Mouse (Mus musculus) ES-E14 (cell line): ENCODE measurements around the gene Pcyt1a. TPM values are rescaled to one million over a fixed set of nuclear protein-coding genes. Genes with fewer than 3 reads are reported as not detected.

Experiments used
- DNase-seq: peaks from one replicate; pipeline ENCODE4 v3.0.0-alpha.2; 2013; ENCODE audit warnings: low read depth, low spot score
- H3K27ac ChIP-seq: 2 replicates; pipeline ENCODE4 v1.5.1; 2012; ENCODE audit warnings: low read depth, mild to moderate bottlenecking, low read length, moderate library complexity, mixed read lengths; ENCODE audit not compliant: poor library complexity, insufficient read depth, severe bottlenecking
- H3K36me3 ChIP-seq: 2 replicates; pipeline ENCODE4 v1.6.1; 2012; ENCODE audit warnings: mild to moderate bottlenecking, low read length, moderate library complexity, mixed read lengths; ENCODE audit not compliant: control insufficient read depth, poor library complexity, insufficient read depth, severe bottlenecking
- H3K4me1 ChIP-seq, 2 experiments: fragments of 150-350 bp in 1 of 2; sonication (generic) in 1 of 2; 2 replicates each; pipeline ENCODE4 v1.6.1; 2012; ENCODE audit warnings: low read length in 2 of 2, mild to moderate bottlenecking in 1 of 2, mixed read lengths in 1 of 2; ENCODE audit not compliant: control insufficient read depth in 2 of 2, insufficient read depth in 2 of 2, poor library complexity in 1 of 2
- H3K4me3 ChIP-seq, 2 experiments: fragments of 150-350 bp in 1 of 2; sonication (generic) in 1 of 2; 2 replicates each; pipeline ENCODE4 v1.5.1; 2012; ENCODE audit warnings: low read length in 2 of 2, low read depth in 1 of 2, mild to moderate bottlenecking in 1 of 2, mixed read lengths in 1 of 2; ENCODE audit not compliant: insufficient read depth in 1 of 2, poor library complexity in 1 of 2, severe bottlenecking in 1 of 2
- H3K9ac ChIP-seq: 2 replicates; pipeline ENCODE4 v1.6.1; 2012; ENCODE audit warnings: low read depth, mild to moderate bottlenecking, low read length, mixed read lengths; ENCODE audit not compliant: poor library complexity, insufficient read depth, severe bottlenecking
- H3K9me3 ChIP-seq: fragments of 150-350 bp; sonication (generic); 2 replicates; pipeline ENCODE4 v1.6.1; 2012; ENCODE audit warnings: low read depth, mild to moderate bottlenecking, low read length; ENCODE audit not compliant: control insufficient read depth, insufficient read depth
- CHD2 ChIP-seq: IDR thresholded peaks from 2 replicates; pipeline ENCODE4 v1.6.1; 2014; ENCODE audit warnings: mild to moderate bottlenecking, low read depth, low read length, inconsistent platforms
- HCFC1 ChIP-seq: IDR thresholded peaks from 2 replicates; pipeline ENCODE4 v1.6.1; 2012; ENCODE audit warnings: low read length, inconsistent platforms, borderline replicate concordance; ENCODE audit not compliant: insufficient read depth
- MAFK ChIP-seq: IDR thresholded peaks from 2 replicates; pipeline ENCODE4 v1.6.1; 2014; ENCODE audit warnings: mild to moderate bottlenecking, low read depth, low read length, inconsistent platforms; ENCODE audit not compliant: insufficient read depth
- ZC3H11A ChIP-seq: IDR thresholded peaks from 2 replicates; pipeline ENCODE4 v1.6.1; 2012; ENCODE audit warnings: low read depth, mild to moderate bottlenecking, inconsistent platforms, low read length, borderline replicate concordance
- ZNF384 ChIP-seq: IDR thresholded peaks from 2 replicates; pipeline ENCODE4 v1.6.1; 2012; ENCODE audit warnings: low read depth, low read length, inconsistent platforms
- in situ Hi-C, 2 experiments: fragments of 600-800 bp; cut with MboI; formaldehyde crosslinking; loops; one replicate each; pipeline ENCODE4 v1.15.1; 2025; ENCODE audit warnings: low sequenced_read_pairs in 2 of 2, inconsistent platforms in 1 of 2; ENCODE audit not compliant: unreplicated experiment in 2 of 2
- total RNA-seq: library from RNA; depleted of rRNA; stranded (reverse); fragments of 300-350 nt; gene quantifications from 2 replicates; pipeline ENCODE4 v1.2.3, GENCODE M21; 2012; rRNA removed

Gene Pcyt1a
- 17.8 and 18.2 TPM in 2 replicates for total RNA-seq

GRCm38 (mm10) chr16:32430474-32431046 lies at the start of gene Pcyt1a:
Gene Pcyt1a (plus strand): TSS chr16:32430921.
- H3K36me3 ChIP-seq, result no peaks in the 10 kb centered on the region
- H3K9ac ChIP-seq, result peak within 1 kb of the TSS; percentile 85
- in situ Hi-C loops, result no loop called here
- H3K4me1 ChIP-seq, result no peaks in the 10 kb centered on the region
- peak; percentile 90 for DNase-seq
- peak within 1 kb of the TSS; percentile 83 to 87 for H3K4me3 ChIP-seq
- TF ChIP-seq MAFK, result 0 out of 2 replicates have a peak, but pooled peaks have one; percentile 55
- TF ChIP-seq HCFC1, result peak; percentile 77; the same call in 1 of the 2 replicates
- no peak for TF ChIP-seq CHD2
- no peak within 1 kb of the TSS for H3K27ac ChIP-seq
- H3K9me3 ChIP-seq, result no peaks in the 10 kb centered on the region

- Histone ChIP-seq H3K4me3 (no peak overlapping the region), H3K9ac (no peak overlapping the region), H3K9me3 (no peaks in the 10 kb centered on the region), H3K36me3 (peaks cover 16% of the 10 kb centered on the region), H3K27ac (no peak overlapping the region), H3K4me1 (no peaks in the 10 kb centered on the region)
- DNase-seq, result no peak
- in situ Hi-C loops, result no loop called here
- no peak for TF ChIP-seq ZC3H11A
- no peak for TF ChIP-seq ZNF384
- no peak for TF ChIP-seq HCFC1
Measured at GRCm38 (mm10) chr16:32382901-32383300, 47.8 kb upstream of the Pcyt1a start.

- Histone ChIP-seq H3K27ac (no peak overlapping the region), H3K36me3 (peaks cover 6% of the 10 kb centered on the region), H3K9ac (no peak overlapping the region), H3K9me3 (no peaks in the 10 kb centered on the region), H3K4me1 (no peaks in the 10 kb centered on the region), H3K4me3 (no peak overlapping the region)
- DNase-seq, result no peak
- in situ Hi-C loops, result no loop called here
- TF ChIP-seq HCFC1, result no peak
Measured at GRCm38 (mm10) chr16:32384885-32385284, 45.8 kb upstream of the Pcyt1a start.

- H3K27ac ChIP-seq, result no peak overlapping the region
- DNase-seq, result no peak
- no peak overlapping the region for H3K4me3 ChIP-seq
- peaks cover 4% of the 10 kb centered on the region for H3K36me3 ChIP-seq
- in situ Hi-C loops, result no loop called here
- TF ChIP-seq ZNF384 (no peak), MAFK (no peak), CHD2 (no peak), HCFC1 (no peak), ZC3H11A (no peak)
- no peaks in the 10 kb centered on the region for H3K9me3 ChIP-seq
- no peak overlapping the region for H3K9ac ChIP-seq
- H3K4me1 ChIP-seq, result no peaks in the 10 kb centered on the region
Measured at GRCm38 (mm10) chr16:32386826-32387225, 43.9 kb upstream of the Pcyt1a start.

DNA sequence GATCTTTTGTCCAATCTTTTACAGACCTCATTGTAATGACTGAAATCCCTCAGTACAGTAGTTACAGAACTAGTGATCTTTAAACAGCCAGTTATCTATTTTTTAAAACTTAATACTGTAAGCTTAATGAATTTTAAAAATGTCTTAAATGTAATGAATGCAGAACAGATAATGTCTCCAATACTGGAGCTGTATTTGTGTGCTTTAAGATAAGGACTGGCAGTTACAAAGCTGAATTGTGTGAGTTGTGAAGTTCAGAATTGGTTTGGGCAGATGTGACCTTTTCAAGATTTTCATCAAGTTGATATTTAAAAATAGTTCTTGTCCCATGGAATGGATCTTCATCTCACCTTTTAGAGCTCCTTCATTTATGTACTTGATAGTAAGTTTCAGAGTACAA lies 41.7 kb upstream of the Pcyt1a start:
- DNase-seq, result no peak
- Histone ChIP-seq H3K4me3 (no peak overlapping the region), H3K4me1 (no peaks in the 10 kb centered on the region), H3K36me3 (peaks cover 4% of the 10 kb centered on the region), H3K9me3 (no peaks in the 10 kb centered on the region), H3K27ac (no peak overlapping the region), H3K9ac (no peak overlapping the region)
- TF ChIP-seq CHD2 (no peak), ZNF384 (no peak), MAFK (no peak), HCFC1 (no peak), ZC3H11A (no peak)
- in situ Hi-C loops, result no loop called here
